In the genomic region with DNA sequence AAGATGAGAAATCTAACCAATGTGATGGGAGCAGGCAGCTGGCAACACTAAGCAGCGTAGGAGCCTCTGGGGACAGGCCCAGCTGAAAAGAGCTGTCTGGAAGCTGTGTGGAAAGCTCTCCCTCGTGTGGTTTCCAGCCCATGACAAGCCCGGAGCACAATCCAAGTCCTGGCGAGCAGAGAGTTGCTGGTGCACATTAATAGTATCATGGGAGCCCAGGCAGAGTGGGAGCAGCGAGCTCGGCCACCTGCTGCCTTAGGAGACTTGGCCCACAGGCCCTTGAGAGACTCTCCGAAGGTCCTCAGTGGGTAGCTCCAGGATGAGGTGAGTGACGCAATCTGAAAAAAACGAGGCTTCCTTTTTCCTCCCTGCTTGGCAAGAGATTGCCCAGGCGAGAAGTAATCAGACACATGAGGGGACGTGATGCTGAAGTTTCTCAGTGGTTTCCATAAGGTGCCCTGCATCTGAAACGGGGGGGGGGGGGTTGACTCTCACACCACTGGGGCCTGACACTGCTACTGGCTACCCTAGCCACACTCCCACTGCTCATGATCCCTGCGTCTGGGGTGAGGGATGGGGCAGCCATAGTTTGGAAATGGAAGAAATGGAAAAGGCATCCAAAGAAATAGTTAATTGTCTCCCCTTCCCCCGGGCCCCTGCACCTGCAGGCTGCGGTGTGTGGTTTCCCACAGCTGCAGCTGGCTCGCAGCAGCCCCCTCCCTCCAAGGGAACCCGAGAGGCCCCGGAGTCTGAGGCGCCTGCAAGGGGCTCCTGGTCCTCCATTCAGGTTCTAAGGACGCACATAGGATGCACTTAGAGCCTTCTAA, we compare ENCODE assay signal across 9 mouse cellular contexts. TPM values are rescaled to one million over a fixed set of nuclear protein-coding genes. Genes with fewer than 3 reads are reported as not detected.
DNase-seq lines count a peak whose midpoint lies in the region; ATAC-seq and TF ChIP-seq lines count a peak whose summit lies in the region.
"Had no signal": no experiment of that assay in that cellular context is flagged by ENCODE, and none has a peak within 500 bp of the region (broad histone marks: within the 10 kb centered on the region; RNA-seq: fewer than 3 reads in every experiment).

No protein-coding gene starts in this region.

- H3K9ac ChIP-seq in heart, adult 2 months (ENCODE audit: low read depth, low read length): no peak overlapping the region
- H3K9ac ChIP-seq: hindbrain, embryonic 15.5 days had no signal

- 38% methylated on average over 20 of the region's 20 CpGs for WGBS in heart, adult 2 months

- DNase-seq in left cerebral cortex, postnatal 36 days (ENCODE audit: low spot score in 2 of 2): peak; percentile 28 to 37
- DNase-seq in left cerebral cortex, adult 8-10 months (ENCODE audit: low spot score in 2 of 2): no peak
- peak; percentile 53 for DNase-seq in adipocyte (ENCODE audit: low spot score)
- peak; percentile 61 to 75 for DNase-seq in heart, adult 2 months
- DNase-seq in lung, postnatal 36 days: peak; percentile 74
- no peak for DNase-seq in cerebellum, adult 18-20 months
- DNase-seq in cerebellum, adult 9-10 months: no peak

- intact Hi-C loops in left cerebral cortex, postnatal 36 days (cut with DNase I): no loop called here
- intact Hi-C loops in heart, adult 2 months (cut with DNase I): no loop called here

- H3K27ac ChIP-seq in heart, adult 2 months: no peak overlapping the region
- H3K27ac ChIP-seq: hindbrain, embryonic 15.5 days had no signal

- ATAC-seq in monocyte, adult 5-6 weeks (replicated peaks; ENCODE audit: insufficient number of reproducible peaks, low FRiP score, low TSS enrichment, poor library complexity, severe bottlenecking): no peak

- no peak for TF ChIP-seq EP300 in heart, adult 2 months (IDR thresholded peaks at IDR 0.05; ENCODE audit: insufficient read depth, low read depth, low read length)

- peak; percentile 40 for TF ChIP-seq CTCF in heart, adult 2 months (IDR thresholded peaks at IDR 0.05)

- H3K4me3 ChIP-seq in heart, adult 2 months: no peak overlapping the region
- H3K4me3 ChIP-seq: hindbrain, embryonic 15.5 days had no signal

- no peaks in the 10 kb centered on the region for H3K79me2 ChIP-seq in heart, adult 2 months (replicated peaks; ENCODE audit: control insufficient read depth, insufficient read depth, low read length)

- H3K27me3 ChIP-seq in heart, adult 2 months (ENCODE audit: control insufficient read depth, insufficient read depth, low read length): no peaks in the 10 kb centered on the region
- H3K27me3 ChIP-seq: hindbrain, embryonic 15.5 days had no signal

- no peaks in the 10 kb centered on the region for H3K36me3 ChIP-seq in heart, adult 2 months (ENCODE audit: control insufficient read depth, insufficient read depth, low read length)
- H3K36me3 ChIP-seq: hindbrain, embryonic 15.5 days had no signal

- H3K4me1 ChIP-seq in heart, adult 2 months (ENCODE audit: control insufficient read depth, insufficient read depth, low read length): peaks cover 1% of the 10 kb centered on the region; the same call in 1 of the 2 replicates

- no peak for TF ChIP-seq POLR2A in heart, adult 2 months (IDR thresholded peaks at IDR 0.05; ENCODE audit: insufficient read depth, low read depth, low read length)

RNA-seq across cellular contexts. Expression of a gene that starts 19.8 kb away (rescaled TPM):
- 100 to 1,000 TPM; 136 to 158 TPM for total RNA-seq in left cerebral cortex, postnatal 36 days (2021)
- 100 to 1,000 TPM; 167 to 180 (median 175) TPM for total RNA-seq in left cerebral cortex, adult 8-10 months (2022)
- 100 to 1,000 TPM; 116 to 129 TPM for total RNA-seq in heart, adult 2 months (2021)
- 64.9 and 112 TPM in 2 replicates for polyA plus RNA-seq in heart, adult 2 months (2012; rRNA removed)
- 189 to 249 TPM (median 241 TPM) in 3 replicates for total RNA-seq in monocyte, adult 5-6 weeks (2017)

RNA-seq across cellular contexts. Expression of a gene that starts 50.1 kb away (rescaled TPM):
- total RNA-seq in left cerebral cortex, postnatal 36 days (2021): 1 to 10 TPM; 4.8 to 5.8 TPM
- 1 to 10 TPM; 3.4 to 5.2 (median 4.7) TPM for total RNA-seq in left cerebral cortex, adult 8-10 months (2022)
- total RNA-seq in heart, adult 2 months (2021): 1 to 10 TPM; 5.5 to 7.0 TPM
- 2.9 and 5.7 TPM in 2 replicates for polyA plus RNA-seq in heart, adult 2 months (2012; rRNA removed)
- total RNA-seq in monocyte, adult 5-6 weeks (2017): 21.5 to 42.1 TPM (median 35.4 TPM) in 3 replicates

Comparison
In these comparisons a context has a peak if more than half of its experiments do, and no peak if none do; other contexts are left out.
1. DNase-seq: peak in left cerebral cortex, postnatal 36 days (2 of 2), adipocyte (single experiment), heart, adult 2 months (2 of 2) and lung, postnatal 36 days (single experiment); none in left cerebral cortex, adult 8-10 months (0 of 2), cerebellum, adult 18-20 months (0 of 2) and cerebellum, adult 9-10 months (single experiment).